Mouse (Mus musculus): ENCODE measurements around the gene BC003965. TPM values are rescaled to one million over a fixed set of nuclear protein-coding genes. Genes with fewer than 3 reads are reported as not detected.
A peak's percentile ranks its signal among the peaks of the same experiment; 100 is the strongest.

The BC003965 gene
- 31.1 and 31.5 TPM in 2 replicates for polyA plus RNA-seq (2015; fragmentation: Nextera tagmentation; extraction: Ambion mirVana)

- under 1% methylated on average over 50 of the region's 50 CpGs for WGBS
- ATAC-seq (ENCODE audit: low FRiP score, low read depth) = peak; percentile 88
- H3K4me2 ChIP-seq = peak within 1 kb of the TSS; percentile 95
- H3K4me1 ChIP-seq (replicated peaks) = peaks cover 32% of the 10 kb centered on the region
- H3K9ac ChIP-seq = peak within 1 kb of the TSS; percentile 89
- H3K4me3 ChIP-seq = peak within 1 kb of the TSS; percentile 75
- peak within 1 kb of the TSS; percentile 91 for H3K27ac ChIP-seq (replicated peaks)
- no peaks in the 10 kb centered on the region for H3K27me3 ChIP-seq
- H3K36me3 ChIP-seq = no peaks in the 10 kb centered on the region
- H3K9me3 ChIP-seq = no peaks in the 10 kb centered on the region
Observed at GRCm38 (mm10) chr17:25184129-25184691, at the start of gene BC003965. Gene BC003965 (plus strand): TSS chr17:25184554.

DNA sequence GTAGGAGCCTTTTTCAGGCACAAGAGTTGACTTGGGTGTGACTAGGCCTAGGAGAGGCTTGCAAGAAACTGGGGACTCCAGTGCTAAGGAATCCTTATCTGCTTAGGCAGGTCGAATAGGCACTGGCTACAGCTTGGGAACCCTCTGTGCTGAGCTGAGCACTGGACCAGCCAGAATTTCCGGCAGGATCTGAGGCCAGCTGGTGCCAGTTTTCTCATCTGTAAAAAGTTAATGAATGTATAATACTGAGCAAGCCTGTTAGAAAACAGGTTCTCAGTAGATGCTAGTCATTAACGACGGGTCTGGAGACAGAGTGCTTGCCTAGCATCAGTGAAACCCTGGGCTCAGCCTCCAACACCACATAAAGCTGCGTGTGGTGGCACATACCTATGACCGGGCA, 48.7 kb upstream of the BC003965 start:
- H3K4me2 ChIP-seq = no peak overlapping the region
- no peaks in the 10 kb centered on the region for H3K27me3 ChIP-seq
- H3K4me1 ChIP-seq (replicated peaks) = peaks cover 23% of the 10 kb centered on the region
- WGBS = 93% methylated on average over 6 of the region's 6 CpGs
- ATAC-seq (ENCODE audit: low FRiP score, low read depth) = no peak
- H3K9me3 ChIP-seq = no peaks in the 10 kb centered on the region
- H3K4me3 ChIP-seq = no peak overlapping the region
- no peak overlapping the region for H3K27ac ChIP-seq (replicated peaks)
- H3K9ac ChIP-seq = no peak overlapping the region
- peaks cover 5% of the 10 kb centered on the region; the same call in 1 of the 2 replicates for H3K36me3 ChIP-seq

DNA sequence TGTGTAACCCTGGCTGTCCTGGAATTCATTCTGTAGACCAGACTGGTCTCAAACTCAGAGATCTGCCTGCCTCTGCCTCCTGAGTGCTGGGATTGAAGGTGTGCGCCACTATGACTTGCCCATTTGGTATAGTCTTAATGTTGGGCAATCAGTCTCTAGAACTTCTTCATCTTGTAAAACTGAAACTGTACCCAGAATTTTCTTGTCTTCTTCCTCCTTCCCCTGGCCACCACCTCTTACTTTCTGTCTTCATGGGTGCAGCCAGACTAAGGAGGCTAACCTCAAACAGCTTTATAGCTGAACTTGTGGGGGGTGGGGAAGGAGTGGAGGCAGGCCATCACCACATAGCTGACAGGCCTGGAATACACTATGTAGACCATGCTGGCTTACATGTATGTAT, 45.6 kb upstream of the BC003965 start:
- no peak overlapping the region for H3K27ac ChIP-seq (replicated peaks)
- H3K4me1 ChIP-seq (replicated peaks) = peaks cover 19% of the 10 kb centered on the region
- H3K9me3 ChIP-seq = no peaks in the 10 kb centered on the region
- ATAC-seq (ENCODE audit: low FRiP score, low read depth) = no peak
- no peak overlapping the region for H3K4me3 ChIP-seq
- 93% methylated on average over 1 of the region's 1 CpGs for WGBS
- peaks cover 5% of the 10 kb centered on the region; the same call in 1 of the 2 replicates for H3K36me3 ChIP-seq
- no peaks in the 10 kb centered on the region for H3K27me3 ChIP-seq
- H3K4me2 ChIP-seq = no peak overlapping the region
- no peak overlapping the region for H3K9ac ChIP-seq

DNA sequence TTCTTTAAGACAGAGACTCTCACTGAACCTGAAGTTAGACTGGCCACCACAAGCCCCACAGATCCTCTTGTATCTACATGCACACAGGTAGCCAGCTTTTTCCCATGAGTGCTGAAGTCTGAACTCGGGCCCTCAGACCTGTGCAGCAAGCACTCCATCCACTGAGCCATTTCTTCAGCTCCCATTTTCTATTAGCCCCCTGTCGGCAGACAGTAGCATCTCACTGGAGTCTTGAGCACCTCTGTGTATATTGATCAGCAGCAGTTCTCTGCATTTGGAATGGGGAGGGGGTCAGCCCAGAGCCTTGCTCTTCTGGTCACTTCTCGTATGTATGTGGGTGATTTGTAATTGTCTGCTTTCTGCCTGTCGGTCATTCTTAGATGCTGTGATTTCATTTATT, 44.4 kb upstream of the BC003965 start:
- WGBS = 72% methylated on average over 4 of the region's 4 CpGs
- ATAC-seq (ENCODE audit: low FRiP score, low read depth) = no peak

DNA sequence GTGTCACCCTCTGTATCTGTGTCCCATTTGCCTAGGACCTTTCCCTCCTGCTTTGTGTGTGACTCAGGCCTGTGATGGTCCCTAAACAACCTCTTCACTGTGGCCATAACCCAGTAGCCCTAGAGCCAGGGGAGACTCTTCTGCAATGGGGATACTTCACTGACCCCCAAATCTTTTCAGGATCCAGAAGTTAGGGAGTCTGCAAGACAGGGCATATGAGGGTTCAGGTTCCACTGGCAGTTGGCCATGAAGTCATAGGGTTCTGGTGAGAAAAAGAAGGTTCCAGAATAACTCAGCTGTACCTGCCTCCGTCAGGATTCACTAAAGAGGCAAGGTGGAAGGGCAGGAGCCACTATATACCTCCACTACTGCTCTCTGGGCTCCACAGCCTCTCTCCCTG, 22.2 kb upstream of the BC003965 start, which contains the start of gene Ccdc154:
Gene Ccdc154, plus strand, starts transcription at position 301 of the 400 bp plus-strand sequence.
- WGBS = 84% methylated on average over 1 of the region's 1 CpGs

More for the DNA sequence above, 44.4 kb upstream of the BC003965 start:
- no peak overlapping the region for H3K9ac ChIP-seq
- H3K27ac ChIP-seq (replicated peaks) = no peak overlapping the region
- no peak overlapping the region for H3K4me3 ChIP-seq
- H3K4me2 ChIP-seq = no peak overlapping the region
- H3K9me3 ChIP-seq = no peaks in the 10 kb centered on the region
- 0 out of 2 replicates have a peak, but pooled peaks cover 9% of the 10 kb centered on the region for H3K4me1 ChIP-seq (replicated peaks)
- H3K27me3 ChIP-seq = no peaks in the 10 kb centered on the region
- H3K36me3 ChIP-seq = peaks cover 5% of the 10 kb centered on the region; the same call in 1 of the 2 replicates

DNA sequence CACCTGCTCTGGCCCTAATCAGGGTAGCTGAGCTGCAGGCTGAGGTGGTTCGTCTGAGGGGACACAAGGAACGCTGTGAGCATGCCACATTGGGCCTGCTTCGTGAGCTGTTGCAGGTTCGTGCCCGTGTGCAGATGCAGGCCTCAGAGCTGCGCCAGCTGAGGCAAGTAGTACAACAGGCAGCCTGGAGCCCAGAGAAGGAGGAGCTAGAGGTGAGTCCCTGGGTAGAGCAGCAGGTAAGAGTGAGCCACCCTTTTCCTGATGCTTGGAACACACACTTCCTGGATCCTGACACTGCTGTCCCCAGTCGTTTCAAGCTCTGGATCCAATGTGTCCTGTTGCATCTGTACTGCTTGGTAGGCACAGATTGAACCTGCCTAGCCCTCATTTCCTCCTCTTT, 21.0 kb upstream of the BC003965 start:
- Histone ChIP-seq H3K4me1 (replicated peaks) (no peaks in the 10 kb centered on the region), H3K36me3 (peaks cover 20% of the 10 kb centered on the region), H3K9ac (no peak overlapping the region), H3K27ac (replicated peaks) (no peak overlapping the region), H3K4me3 (no peak overlapping the region), H3K27me3 (no peaks in the 10 kb centered on the region), H3K4me2 (no peak overlapping the region), H3K9me3 (no peaks in the 10 kb centered on the region)
- WGBS = 82% methylated on average over 7 of the region's 7 CpGs
- ATAC-seq (ENCODE audit: low FRiP score, low read depth) = no peak

More for the DNA sequence above, 22.2 kb upstream of the BC003965 start, which contains the start of gene Ccdc154:
- Histone ChIP-seq H3K27ac (replicated peaks) (no peak within 1 kb of the TSS), H3K9ac (no peak within 1 kb of the TSS), H3K36me3 (peaks cover 26% of the 10 kb centered on the region), H3K4me3 (no peak within 1 kb of the TSS), H3K27me3 (no peaks in the 10 kb centered on the region), H3K9me3 (no peaks in the 10 kb centered on the region), H3K4me2 (no peak within 1 kb of the TSS), H3K4me1 (replicated peaks) (no peaks in the 10 kb centered on the region)
- no peak for ATAC-seq (ENCODE audit: low FRiP score, low read depth)

- H3K4me3 ChIP-seq = no peak overlapping the region
- H3K27ac ChIP-seq (replicated peaks) = no peak overlapping the region
- no peak overlapping the region for H3K4me2 ChIP-seq
- no peaks in the 10 kb centered on the region for H3K9me3 ChIP-seq
- H3K27me3 ChIP-seq = no peaks in the 10 kb centered on the region
- ATAC-seq (ENCODE audit: low FRiP score, low read depth) = no peak
- H3K9ac ChIP-seq = no peak overlapping the region
- no peaks in the 10 kb centered on the region for H3K4me1 ChIP-seq (replicated peaks)
- peaks cover 12% of the 10 kb centered on the region; the same call in 1 of the 2 replicates for H3K36me3 ChIP-seq
- WGBS = 88% methylated on average over 3 of the region's 3 CpGs
Observed at GRCm38 (mm10) chr17:25164770-25165169, 19.6 kb upstream of the BC003965 start.

- Histone ChIP-seq H3K9ac (no peak overlapping the region), H3K27ac (replicated peaks) (no peak overlapping the region), H3K36me3 (no peaks in the 10 kb centered on the region), H3K4me3 (no peak overlapping the region), H3K27me3 (no peaks in the 10 kb centered on the region), H3K9me3 (no peaks in the 10 kb centered on the region), H3K4me2 (no peak overlapping the region), H3K4me1 (replicated peaks) (no peaks in the 10 kb centered on the region)
- WGBS = 64% methylated on average over 6 of the region's 6 CpGs
- ATAC-seq (ENCODE audit: low FRiP score, low read depth) = no peak
Observed at GRCm38 (mm10) chr17:25165970-25166671, 18.2 kb upstream of the BC003965 start.

DNA sequence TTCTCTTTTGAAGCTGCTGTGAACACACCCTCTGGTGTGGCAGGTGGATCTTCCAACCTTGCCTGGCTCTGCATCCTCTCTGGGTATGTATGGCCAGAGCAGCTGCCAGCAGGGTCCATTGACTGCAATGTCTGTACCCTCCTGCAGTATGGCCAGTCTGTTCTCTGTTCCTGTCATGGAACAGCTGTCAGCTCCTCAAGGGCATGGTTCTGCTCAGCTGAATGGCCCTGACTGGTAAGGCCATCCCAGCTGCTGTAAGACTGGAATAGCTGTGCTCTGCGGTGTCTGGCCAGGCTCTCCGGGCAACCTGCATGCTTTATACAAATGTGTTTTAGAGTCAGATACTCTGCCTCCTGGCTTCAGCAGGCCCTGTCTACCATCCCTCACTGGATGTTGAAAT, 14.6 kb upstream of the BC003965 start:
- no peak overlapping the region for H3K4me2 ChIP-seq
- no peak overlapping the region for H3K27ac ChIP-seq (replicated peaks)
- no peak overlapping the region for H3K4me3 ChIP-seq
- no peaks in the 10 kb centered on the region for H3K36me3 ChIP-seq
- no peak for ATAC-seq (ENCODE audit: low FRiP score, low read depth)
- no peaks in the 10 kb centered on the region for H3K27me3 ChIP-seq
- no peaks in the 10 kb centered on the region for H3K4me1 ChIP-seq (replicated peaks)
- H3K9ac ChIP-seq = no peak overlapping the region
- no peaks in the 10 kb centered on the region for H3K9me3 ChIP-seq
- WGBS = 95% methylated on average over 2 of the region's 2 CpGs

- Histone ChIP-seq H3K9ac (no peak overlapping the region), H3K4me1 (replicated peaks) (no peaks in the 10 kb centered on the region), H3K4me3 (no peak overlapping the region), H3K36me3 (no peaks in the 10 kb centered on the region), H3K4me2 (no peak overlapping the region), H3K27ac (replicated peaks) (no peak overlapping the region), H3K27me3 (no peaks in the 10 kb centered on the region), H3K9me3 (no peaks in the 10 kb centered on the region)
- ATAC-seq (ENCODE audit: low FRiP score, low read depth) = no peak
- 90% methylated on average over 3 of the region's 3 CpGs for WGBS
Observed at GRCm38 (mm10) chr17:25172558-25172957, 11.8 kb upstream of the BC003965 start.

DNA sequence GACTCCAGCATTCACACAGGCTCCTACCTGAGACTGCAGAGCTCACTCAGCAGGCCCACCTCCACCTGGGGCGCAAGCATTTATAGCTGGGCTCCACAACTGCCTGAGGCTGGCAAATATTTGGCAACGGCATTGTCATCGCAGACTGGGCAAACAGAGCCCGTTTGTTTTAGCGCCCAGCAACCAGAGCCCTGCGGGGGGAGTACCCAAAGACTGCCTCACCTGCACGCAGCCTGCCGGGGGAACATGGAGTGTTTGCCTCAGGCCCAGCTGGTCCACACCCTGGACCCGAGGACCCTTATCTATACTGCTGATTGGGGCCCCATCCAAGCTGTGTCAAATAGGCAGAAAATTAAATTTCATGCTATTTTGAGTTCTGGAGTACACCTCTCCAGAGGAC, 8.9 kb upstream of the BC003965 start, which contains the start of gene Gm38655:
Gene Gm38655, minus strand, starts transcription at position 61 of the 400 bp plus-strand sequence.
- H3K9me3 ChIP-seq = no peaks in the 10 kb centered on the region
- ATAC-seq (ENCODE audit: low FRiP score, low read depth) = no peak
- H3K9ac ChIP-seq = no peak within 1 kb of the TSS
- no peaks in the 10 kb centered on the region for H3K27me3 ChIP-seq
- no peaks in the 10 kb centered on the region for H3K4me1 ChIP-seq (replicated peaks)
- H3K36me3 ChIP-seq = no peaks in the 10 kb centered on the region
- 66% methylated on average over 9 of the region's 9 CpGs for WGBS
- H3K4me2 ChIP-seq = no peak within 1 kb of the TSS
- no peak within 1 kb of the TSS for H3K27ac ChIP-seq (replicated peaks)
- H3K4me3 ChIP-seq = no peak within 1 kb of the TSS

DNA sequence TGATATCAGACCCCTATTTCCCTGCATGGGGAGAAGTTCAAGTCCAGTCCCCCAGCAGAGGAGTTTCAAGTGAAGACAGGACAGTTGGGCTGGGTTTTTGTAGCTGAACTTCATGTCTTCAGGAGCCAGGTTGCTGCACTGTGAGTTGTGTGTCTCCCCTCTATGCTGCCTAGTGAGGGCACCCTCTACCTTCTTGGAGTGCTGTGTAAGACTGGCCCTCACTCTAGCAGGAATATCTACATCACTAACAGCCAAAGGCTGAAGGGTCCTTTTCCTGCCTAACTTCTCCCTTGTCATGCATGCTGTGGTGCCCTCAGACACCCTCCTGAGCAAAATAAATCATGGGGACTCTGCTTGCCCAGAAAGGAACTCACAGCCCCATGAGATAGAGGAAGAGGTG, 1.1 kb upstream of the BC003965 start:
- Histone ChIP-seq H3K4me1 (replicated peaks) (peaks cover 29% of the 10 kb centered on the region), H3K4me3 (peak overlapping the region; percentile 75; the same call in 1 of the 2 replicates), H3K9ac (no peak overlapping the region), H3K27me3 (no peaks in the 10 kb centered on the region), H3K27ac (replicated peaks) (peak overlapping the region; percentile 91; the same call in 1 of the 2 replicates), H3K36me3 (no peaks in the 10 kb centered on the region), H3K9me3 (no peaks in the 10 kb centered on the region), H3K4me2 (peak overlapping the region; percentile 95)
- no peak for ATAC-seq (ENCODE audit: low FRiP score, low read depth)

Data from hindbrain, embryonic 15.5 days (tissue).